In genomic region chr1:39857448-39857820, GRCm38 (mm10) we compare ENCODE assay signal across 22 mouse cellular contexts. TPM values are rescaled to one million over a fixed set of nuclear protein-coding genes. Genes with fewer than 3 reads are reported as not detected.
DNase-seq lines count a peak whose midpoint lies in the region; ATAC-seq and TF ChIP-seq lines count a peak whose summit lies in the region.
"Had no signal": no experiment of that assay in that cellular context is flagged by ENCODE, and none has a peak within 500 bp of the region (broad histone marks: within the 10 kb centered on the region; RNA-seq: fewer than 3 reads in every experiment).

No protein-coding gene starts in this region.

- DNase-seq in frontal cortex, postnatal 14 days (ENCODE audit: low spot score in 2 of 2), result no peak
- DNase-seq in layer of hippocampus, adult 2 months (ENCODE audit: low spot score in 2 of 2), result no peak
- no peak for DNase-seq in layer of hippocampus, adult 9-10 months (ENCODE audit: low spot score)
- DNase-seq in cerebellum, adult 9-10 months, result peak; percentile 73
- peak; percentile 27 to 30 for DNase-seq in layer of hippocampus, postnatal 36 days
- no peak for DNase-seq in left cerebral cortex, adult 9 months (ENCODE audit: low spot score in 2 of 2)
- no peak for DNase-seq in adrenal gland, adult 18-20 months (ENCODE audit: low spot score in 2 of 2)
- DNase-seq: adrenal gland, postnatal 25 days; heart, postnatal 36 days; kidney, adult 11 months; kidney, postnatal 10 days; lung, embryonic 14.5 days; thymus, postnatal 4 days had no signal

- TF ChIP-seq CTCF in layer of hippocampus, adult 2 months (conservative IDR thresholded peaks at IDR 0.05), result no peak

- peak overlapping the region; percentile 25 for H3K27ac ChIP-seq in layer of hippocampus, adult 2 months
- H3K27ac ChIP-seq: forebrain, embryonic 12.5 days; hindbrain, postnatal 0 days; liver, embryonic 12.5 days; macrophage; midbrain, embryonic 12.5 days; neural tube, embryonic 15.5 days had no signal

- no peak overlapping the region for H3K4me3 ChIP-seq in layer of hippocampus, adult 2 months
- H3K4me3 ChIP-seq: forebrain, embryonic 12.5 days; liver, embryonic 12.5 days; midbrain, embryonic 12.5 days; myocyte; neural tube, embryonic 15.5 days had no signal

- ATAC-seq in frontal cortex, adult (ENCODE audit: low TSS enrichment), result peak; percentile 64; the same call in 1 of the 2 replicates
- ATAC-seq: hindbrain, postnatal 0 days; liver, embryonic 12.5 days had no signal

RNA-seq across cellular contexts. Expression of gene Map4k4, which starts 43.3 kb away (rescaled TPM):
- 100 to 1,000 TPM; 134 to 145 TPM for total RNA-seq in layer of hippocampus, adult 2 months (2021)
- 100 to 1,000 TPM; 146 to 166 TPM for total RNA-seq in layer of hippocampus, postnatal 36 days (2021)
- 10 to 100 TPM; 90.2 to 98.0 TPM for total RNA-seq in adrenal gland, adult 18-20 months (2021)

RNA-seq across cellular contexts. Expression of gene Gm3646, which starts 52.3 kb away (rescaled TPM):
- not detected for total RNA-seq in layer of hippocampus, adult 2 months (2021)
- total RNA-seq in layer of hippocampus, postnatal 36 days (2021), result not detected
- total RNA-seq in adrenal gland, adult 18-20 months (2021), result not detected
- total RNA-seq: adrenal gland, postnatal 25 days; gastrocnemius, adult 18-20 months; hindbrain, postnatal 0 days had no signal

Comparison
In these comparisons a context has a peak if more than half of its experiments do, and no peak if none do; other contexts are left out.
1. DNase-seq: peak in cerebellum, adult 9-10 months (single experiment) and layer of hippocampus, postnatal 36 days (2 of 2); none in frontal cortex, postnatal 14 days (0 of 2), layer of hippocampus, adult 2 months (0 of 2), layer of hippocampus, adult 9-10 months (single experiment), left cerebral cortex, adult 9 months (0 of 2) and adrenal gland, adult 18-20 months (0 of 2).